Mouse (Mus musculus) CH12F3 (cell line): Measurements from ENCODE around the gene Gnmt.
"Not testable (repeated sequence)": the region's sequence is repeated elsewhere in the genome, so short reads cannot be mapped to it uniquely, and the experiment has no call there.

ENCODE experiments used
- in situ Hi-C: fragments of 300-500 bp; cut with MboI; formaldehyde crosslinking; loops from 2 replicates; pipeline ENCODE4 v1.14.3; 2020; ENCODE audit warnings: low sequenced_read_pairs

The Gnmt gene

GRCm38 (mm10) chr17:46728904-46729318, at the start of gene Gnmt:
Gene Gnmt (minus strand): TSS chr17:46729168.
- in situ Hi-C loops, result no loop called here

- in situ Hi-C loops, result no loop called here
These were observed 47.1 kb upstream of the Gnmt start for GRCm38 (mm10) chr17:46776087-46776486.

GRCm38 (mm10) chr17:46775070-46775469, 46.1 kb upstream of the Gnmt start:
- in situ Hi-C loops, result no loop called here

GRCm38 (mm10) chr17:46774131-46774472, 45.1 kb upstream of the Gnmt start:
- in situ Hi-C loops, result no loop called here

- in situ Hi-C loops, result no loop called here
These were observed 44.5 kb upstream of the Gnmt start for GRCm38 (mm10) chr17:46773278-46774130.

GRCm38 (mm10) chr17:46772404-46773277, 43.7 kb upstream of the Gnmt start, which contains the start of gene 2310039H08Rik:
Gene 2310039H08Rik (plus strand): TSS chr17:46772635.
- in situ Hi-C loops, result no loop called here

- in situ Hi-C loops, result no loop called here
These were observed 43.1 kb upstream of the Gnmt start for GRCm38 (mm10) chr17:46772038-46772403.

- in situ Hi-C loops, result no loop called here
These were observed 42.6 kb upstream of the Gnmt start for GRCm38 (mm10) chr17:46771616-46772015.

GRCm38 (mm10) chr17:46771025-46771424, 42.1 kb upstream of the Gnmt start:
- in situ Hi-C loops, result no loop called here

- in situ Hi-C loops, result no loop called here
These were observed 41.6 kb upstream of the Gnmt start for GRCm38 (mm10) chr17:46770546-46770945.

- in situ Hi-C loops, result no loop called here
These were observed 38.9 kb upstream of the Gnmt start for GRCm38 (mm10) chr17:46767868-46768267.

- in situ Hi-C loops, result not testable (repeated sequence)
These were observed 35.9 kb upstream of the Gnmt start for GRCm38 (mm10) chr17:46764916-46765315.

GRCm38 (mm10) chr17:46763544-46763943, 34.6 kb upstream of the Gnmt start, which contains the start of gene Ptcra:
Gene Ptcra (minus strand): TSS chr17:46763712.
- in situ Hi-C loops, result no loop called here

- in situ Hi-C loops, result no loop called here
These were observed 29.8 kb upstream of the Gnmt start for GRCm38 (mm10) chr17:46758753-46759152.

- in situ Hi-C loops, result no loop called here
These were observed 23.0 kb upstream of the Gnmt start, which contains the start of gene Cnpy3 for GRCm38 (mm10) chr17:46751794-46752556. Gene Cnpy3 (minus strand): TSS chr17:46752214.

GRCm38 (mm10) chr17:46751056-46751793, 22.3 kb upstream of the Gnmt start:
- in situ Hi-C loops, result no loop called here

GRCm38 (mm10) chr17:46750580-46750979, 21.6 kb upstream of the Gnmt start:
- in situ Hi-C loops, result no loop called here

GRCm38 (mm10) chr17:46749282-46749681, 20.3 kb upstream of the Gnmt start:
- in situ Hi-C loops, result no loop called here

GRCm38 (mm10) chr17:46747806-46748205, 18.8 kb upstream of the Gnmt start:
- in situ Hi-C loops, result no loop called here

GRCm38 (mm10) chr17:46747234-46747633, 18.3 kb upstream of the Gnmt start:
- in situ Hi-C loops, result no loop called here
